Mouse (Mus musculus): Measurements from ENCODE around the gene Car11.

Car11 gene

DNA sequence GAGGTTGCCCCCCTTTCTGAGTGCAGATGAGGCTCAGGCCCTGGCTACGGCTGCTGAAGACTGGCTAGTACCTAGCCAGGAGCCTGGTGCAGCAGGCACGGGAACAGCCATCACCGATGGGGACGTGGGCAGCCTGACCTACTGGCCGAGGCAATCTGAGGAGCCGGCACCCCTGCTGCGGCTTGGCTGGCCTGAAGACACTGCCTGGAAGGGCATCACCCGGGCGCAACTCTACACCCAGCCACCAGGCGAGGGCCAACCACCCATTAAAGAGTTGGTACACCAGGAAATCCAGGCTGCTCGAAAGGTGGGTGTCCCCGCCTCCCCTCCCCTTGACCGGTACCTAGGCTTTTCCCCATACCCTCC, 22.7 kb downstream of the Car11 start:
- in situ Hi-C loops (cut with MboI, MseI), result no loop called here

DNA sequence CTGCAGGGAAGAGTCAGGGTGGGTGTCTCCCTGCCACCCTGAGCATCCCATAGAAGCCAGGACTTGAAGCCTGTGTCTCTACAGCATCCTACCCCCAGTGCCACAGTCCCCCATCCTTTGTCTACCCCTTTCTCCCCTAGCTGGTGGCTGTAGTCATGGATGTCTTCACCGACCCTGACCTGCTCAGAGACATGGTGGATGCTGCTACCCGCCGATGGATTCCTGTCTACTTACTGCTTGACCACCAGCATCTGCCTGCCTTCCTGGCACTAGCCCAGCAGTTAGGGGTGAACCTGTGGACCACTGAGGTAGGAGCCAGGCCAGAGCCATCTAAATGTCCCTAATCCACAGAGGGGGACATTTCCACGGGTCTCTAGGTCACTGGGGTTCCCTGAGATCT, 23.7 kb downstream of the Car11 start:
- in situ Hi-C loops (cut with MboI, MseI), result no loop called here

DNA sequence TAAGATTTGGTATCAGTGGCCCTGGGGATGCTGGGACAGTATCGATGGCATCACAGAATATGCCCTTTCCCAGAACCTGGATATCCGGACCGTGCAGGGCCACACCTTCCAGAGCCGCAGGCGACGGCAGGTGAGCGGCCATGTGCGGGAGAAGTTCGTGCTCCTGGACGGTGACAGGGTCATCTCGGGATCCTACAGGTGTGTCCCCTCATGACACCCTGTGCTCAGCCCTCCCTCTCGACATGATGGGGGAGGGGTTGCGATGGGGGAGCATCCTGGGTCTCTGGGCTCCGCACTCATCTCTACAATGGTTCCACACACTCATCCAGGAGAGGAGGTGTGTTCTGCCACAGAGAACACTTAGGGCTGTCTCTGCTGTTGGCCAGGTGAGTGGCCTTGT, 24.1 kb downstream of the Car11 start:
- in situ Hi-C loops (cut with MboI, MseI), result no loop called here

DNA sequence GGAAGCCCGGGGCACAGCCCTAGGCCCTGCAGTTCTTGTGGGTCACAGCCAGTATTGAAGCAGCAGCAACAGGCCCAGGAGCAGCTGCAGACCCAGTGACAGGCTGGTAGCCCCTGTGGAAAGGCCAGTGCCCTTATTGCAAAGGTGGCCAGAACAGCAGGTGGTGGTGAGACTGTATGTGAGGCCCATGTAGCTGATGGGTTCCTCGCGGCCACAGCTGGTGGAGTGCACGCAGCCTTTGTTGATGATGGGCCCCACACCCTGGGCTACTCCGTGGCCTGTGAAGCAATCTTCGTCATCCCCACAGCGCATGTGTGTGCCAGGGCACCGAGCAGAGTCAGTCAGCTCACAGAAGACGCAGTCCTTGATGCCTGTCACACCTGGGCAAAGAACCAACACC, 25.5 kb downstream of the Car11 start:
- in situ Hi-C loops (cut with MboI, MseI), result no loop called here

DNA sequence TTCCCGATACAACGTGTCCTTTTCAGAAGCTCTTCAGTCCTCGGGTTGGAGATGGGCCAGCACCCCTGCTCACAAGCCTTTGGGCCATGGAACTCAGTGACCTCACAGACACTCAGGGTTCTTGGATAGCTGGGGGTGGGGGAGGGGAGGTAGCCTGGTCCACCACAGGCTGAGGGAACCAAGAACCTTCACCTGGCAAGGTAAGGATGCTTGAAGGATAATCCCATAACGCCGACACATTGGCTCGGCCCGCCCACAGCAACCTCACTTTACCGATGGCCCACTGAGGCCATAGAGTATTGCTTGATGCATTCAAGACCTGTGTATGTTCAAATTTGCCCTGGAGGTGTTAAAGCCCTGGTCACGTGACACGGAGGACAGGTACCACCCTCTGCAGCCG, 26.1 kb downstream of the Car11 start, which contains the start of gene Spaca4:
Spaca4 (minus strand) TSS at position 101 of the 400 bp plus-strand sequence.
- in situ Hi-C loops (cut with MboI, MseI), result no loop called here

DNA sequence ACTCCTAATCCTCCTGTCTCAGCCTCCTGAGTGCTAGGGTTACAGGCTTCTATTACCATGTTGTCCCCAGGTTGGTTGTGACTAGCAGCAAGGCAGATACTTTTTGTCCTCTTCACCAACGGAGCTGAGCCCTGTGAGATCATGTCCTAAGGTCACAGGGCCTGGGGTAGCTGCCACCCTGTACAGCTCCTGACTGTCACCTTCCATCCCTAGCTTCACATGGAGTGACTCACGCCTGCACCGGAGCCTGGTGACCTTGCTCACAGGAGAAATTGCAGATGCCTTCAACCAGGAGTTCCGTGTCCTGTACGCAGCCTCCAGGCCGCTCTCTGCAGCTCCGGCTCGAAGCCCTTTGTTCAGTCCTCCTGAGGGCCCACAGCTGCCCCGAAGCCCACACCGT, 26.8 kb downstream of the Car11 start:
- in situ Hi-C loops (cut with MboI, MseI), result no loop called here

DNA sequence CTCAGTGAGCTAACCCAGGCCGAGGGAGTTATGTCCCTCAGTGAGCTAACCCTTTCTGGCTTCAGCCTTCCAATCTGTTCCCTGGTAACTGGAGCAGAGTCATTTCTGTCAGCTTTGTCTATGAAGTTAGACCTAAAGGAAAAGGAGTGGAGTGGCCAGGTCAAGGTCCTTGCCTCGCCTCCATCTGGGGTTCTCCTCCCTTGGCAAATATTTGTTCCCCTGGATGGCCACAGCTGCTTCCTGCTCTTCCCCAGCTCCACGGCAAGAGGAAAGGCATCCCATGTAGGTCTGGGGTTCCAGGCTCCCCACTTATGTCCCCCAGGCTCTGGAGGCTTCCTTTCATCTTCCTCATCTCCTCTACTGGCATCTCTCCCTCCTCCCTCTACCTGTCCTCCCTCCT, 28.0 kb downstream of the Car11 start:
- in situ Hi-C loops (cut with MboI, MseI), result no loop called here

DNA sequence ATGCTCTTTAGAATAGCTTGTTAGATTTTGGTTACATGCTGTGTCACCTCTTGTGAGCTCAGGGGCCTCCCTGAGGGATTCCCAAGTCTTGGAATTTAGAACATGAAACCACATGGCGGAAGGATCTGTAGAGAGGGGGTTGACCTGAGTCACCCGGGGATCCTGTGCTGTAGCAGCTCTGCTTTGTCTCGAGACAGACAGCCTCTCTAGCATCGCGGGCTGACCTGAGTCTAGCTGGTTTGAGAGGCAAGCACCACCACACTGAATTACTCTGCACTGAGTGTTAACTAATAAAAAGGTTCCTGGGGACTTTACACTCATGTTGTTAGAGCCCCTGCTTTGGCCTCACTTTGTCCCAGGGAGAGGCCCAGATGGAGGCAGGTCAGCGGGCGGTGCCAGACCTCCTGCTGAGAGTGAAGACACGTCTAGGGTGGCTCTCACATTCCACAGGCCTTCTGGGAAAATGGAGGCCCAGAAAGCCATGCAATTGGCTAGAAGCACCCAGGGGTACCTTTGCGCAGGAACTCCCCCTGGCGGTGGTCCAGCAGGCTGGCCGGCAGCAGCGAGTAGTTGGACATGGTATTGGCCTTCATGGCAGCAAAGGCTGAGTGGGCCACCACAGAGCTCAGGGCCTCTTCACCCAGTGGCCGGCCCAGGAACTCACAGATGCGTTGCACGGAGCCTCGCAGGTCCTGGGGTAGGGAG, 31.2 kb downstream of the Car11 start:
- in situ Hi-C loops (cut with MboI, MseI), result loop anchor here (5.0 kb wide), 2 partner anchors 81 to 211 kb away; partner anchors contain the start of gene Cyth2

DNA sequence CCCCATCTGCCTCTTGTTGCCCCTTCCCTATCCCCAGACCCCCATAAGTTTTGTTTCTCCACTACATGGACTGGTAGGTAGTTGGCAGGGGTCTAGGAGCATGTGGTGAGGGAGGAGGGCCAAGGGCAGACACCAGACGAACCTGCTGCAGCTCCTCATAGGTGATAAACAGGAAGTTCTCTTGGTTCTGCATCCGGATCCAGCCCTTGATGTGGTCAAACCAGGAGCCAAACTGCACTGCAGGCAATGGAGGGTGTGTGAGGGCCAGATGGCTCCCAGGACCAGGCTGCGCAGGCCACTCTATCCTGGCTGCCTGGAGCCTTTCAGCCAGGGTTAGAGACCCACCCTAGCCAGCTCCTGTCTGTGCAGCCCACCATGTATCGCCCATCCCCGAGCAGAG, 33.8 kb downstream of the Car11 start:
- in situ Hi-C loops (cut with MboI, MseI), result loop anchor here (5.0 kb wide), 2 partner anchors 79 to 209 kb away; partner anchors contain the start of gene Cyth2

DNA sequence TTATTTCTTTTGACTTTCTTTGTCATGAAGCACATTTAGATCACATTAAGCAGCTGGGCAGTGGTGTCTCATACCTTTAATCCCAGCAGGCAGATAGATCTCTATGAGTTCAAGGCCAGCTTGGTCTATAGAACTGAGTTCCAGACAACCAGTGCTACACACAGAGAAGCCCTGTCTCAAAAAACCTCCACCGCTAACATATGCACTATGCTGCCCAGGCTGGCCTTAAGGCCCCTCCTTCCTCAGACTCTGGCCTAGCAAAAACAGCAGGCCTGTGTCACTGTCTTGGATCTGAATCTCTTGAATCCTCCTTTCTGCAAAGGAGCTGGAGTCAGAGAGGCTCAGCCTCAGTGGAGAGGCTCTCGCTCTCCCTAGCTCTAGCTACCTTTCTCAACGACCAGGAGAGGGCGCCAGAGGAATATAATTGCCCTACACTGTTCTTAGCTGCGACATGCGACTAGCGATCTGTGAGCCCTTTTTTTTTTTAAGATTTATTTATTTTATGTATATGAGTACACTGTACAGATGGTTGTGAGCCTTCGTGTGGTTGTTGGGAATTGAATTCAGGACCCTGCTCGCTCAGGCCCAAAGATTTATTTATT, 39.6 kb downstream of the Car11 start:
- in situ Hi-C loops (cut with MboI, MseI), result no loop called here

DNA sequence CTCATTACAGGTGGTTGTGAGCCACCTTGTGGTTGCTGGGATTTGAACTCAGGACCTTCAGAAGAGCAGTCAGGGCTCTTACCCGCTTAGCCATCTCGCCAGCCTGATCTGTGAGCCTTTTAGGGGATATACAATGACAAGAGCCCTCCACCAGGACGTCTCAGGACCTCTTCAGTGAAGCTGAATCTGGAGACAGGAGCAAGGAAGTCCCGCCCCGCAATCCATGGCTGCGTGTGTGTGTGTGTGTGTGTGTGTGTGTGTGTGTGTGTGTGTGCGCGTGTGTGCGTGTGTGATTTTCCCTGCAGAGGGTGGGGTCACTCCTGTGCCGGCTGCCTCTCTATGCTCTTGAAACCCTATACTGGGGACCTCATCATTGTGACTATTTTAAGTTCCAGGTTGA, 40.2 kb downstream of the Car11 start:
- in situ Hi-C loops (cut with MboI, MseI), result loop anchor here (5.0 kb wide), 1 partner anchor 182 kb away; the partner anchor contains the start of genes Ccdc114 and Emp3

DNA sequence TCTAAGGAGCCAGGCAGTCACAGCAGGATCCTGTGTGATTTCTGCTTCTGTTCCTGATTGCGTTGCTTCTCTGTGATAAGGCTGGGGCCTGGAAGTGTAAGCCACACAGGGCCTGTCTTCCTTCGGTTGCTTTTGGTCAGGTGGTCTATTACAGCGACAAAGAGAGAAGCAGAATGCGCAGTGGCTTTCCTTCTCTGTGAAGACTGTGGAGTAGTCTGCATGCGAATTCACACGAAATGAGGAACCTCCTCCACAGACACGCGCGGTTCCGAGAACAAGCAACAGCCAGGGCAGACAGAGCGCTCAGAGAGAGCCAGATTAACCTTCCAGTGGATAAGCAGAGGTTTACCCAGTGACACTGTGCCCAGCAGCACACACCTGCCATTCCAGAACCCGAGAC, 41.7 kb downstream of the Car11 start:
- in situ Hi-C loops (cut with MboI, MseI), result loop anchor here (5.0 kb wide), 1 partner anchor 181 kb away; the partner anchor contains the start of genes Ccdc114 and Emp3

DNA sequence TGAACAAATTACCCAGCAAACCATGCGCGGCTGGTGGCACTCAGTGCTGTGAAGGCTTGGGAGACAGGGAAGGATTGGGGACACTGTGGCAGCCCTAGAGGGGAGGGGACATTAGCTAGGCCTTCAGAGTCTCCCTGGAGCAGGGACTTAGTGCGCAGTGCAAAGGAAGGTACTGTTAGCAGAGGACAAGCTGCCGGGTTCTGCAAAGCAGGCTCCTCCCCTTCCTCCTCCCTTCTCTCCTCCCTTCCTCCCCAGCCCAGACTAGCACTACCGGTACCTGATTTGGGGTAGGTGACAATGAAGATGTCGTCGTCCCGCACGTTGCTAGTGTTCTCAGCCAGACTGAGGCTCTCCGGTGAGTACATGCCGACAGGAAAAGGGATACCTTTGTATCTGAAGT, 42.1 kb downstream of the Car11 start:
- in situ Hi-C loops (cut with MboI, MseI), result loop anchor here (5.0 kb wide), 1 partner anchor 181 kb away; the partner anchor contains the start of genes Ccdc114 and Emp3

DNA sequence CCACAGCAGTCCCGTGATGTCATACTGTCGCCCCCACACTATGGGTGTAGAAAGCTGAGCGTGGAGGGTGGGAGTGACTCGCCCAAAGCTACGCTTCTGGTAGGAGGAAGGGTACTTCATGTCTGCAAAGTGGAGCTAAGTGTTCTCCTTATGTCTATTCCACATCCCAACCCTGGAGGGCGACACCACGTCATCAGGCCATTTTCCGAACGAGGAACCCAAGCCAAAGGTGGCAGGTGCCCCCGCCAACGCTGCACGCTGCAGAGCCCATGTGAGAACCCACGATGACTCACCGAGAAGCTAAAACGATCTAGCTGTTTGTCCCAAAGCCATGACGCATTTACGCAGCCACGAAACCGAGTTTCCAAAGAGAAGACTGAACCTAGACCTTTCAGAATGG, 42.7 kb downstream of the Car11 start:
- in situ Hi-C loops (cut with MboI, MseI), result loop anchor here (5.0 kb wide), 1 partner anchor 180 kb away; the partner anchor contains the start of genes Ccdc114 and Emp3

DNA sequence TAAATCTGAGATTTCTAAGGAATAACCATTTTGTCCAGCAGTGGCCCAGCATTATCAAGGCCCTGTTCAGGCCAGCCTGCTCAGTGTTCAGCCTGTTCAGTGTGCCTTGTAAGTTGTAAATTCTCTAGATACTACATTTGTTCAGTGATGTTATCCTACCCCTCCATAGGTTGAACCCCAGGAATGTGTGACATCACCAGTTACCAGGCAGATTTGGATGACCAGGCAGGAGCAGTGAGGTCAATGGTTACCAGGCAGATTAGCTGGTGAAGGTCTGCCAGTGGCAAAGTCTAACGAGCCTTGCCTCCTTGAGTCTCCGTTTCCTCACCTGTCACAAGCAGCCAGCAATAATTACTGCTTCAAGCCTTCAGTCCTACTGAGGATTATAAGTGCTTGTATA, 44.7 kb downstream of the Car11 start:
- in situ Hi-C loops (cut with MboI, MseI), result loop anchor here (5.0 kb wide), 1 partner anchor 178 kb away; the partner anchor contains the start of genes Ccdc114 and Emp3

DNA sequence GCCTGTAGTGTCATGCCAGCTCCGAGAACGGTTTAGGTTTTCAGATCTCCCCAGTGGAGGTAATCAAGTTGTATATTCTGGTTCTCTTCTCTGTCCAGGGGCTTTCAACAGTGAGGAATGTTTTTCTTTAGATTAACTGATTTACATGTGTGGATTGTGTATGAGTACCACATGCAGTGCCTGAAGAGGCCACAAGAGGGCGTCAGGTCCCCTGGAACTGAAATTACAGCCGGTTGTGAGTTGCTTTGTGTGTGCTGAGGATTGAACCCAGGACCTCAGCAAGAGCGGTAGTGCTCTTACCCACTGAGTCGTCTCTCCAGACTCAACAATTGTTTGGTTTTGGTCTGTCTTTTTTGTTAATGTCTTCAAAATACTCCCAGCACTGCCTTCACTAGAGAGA, 46.9 kb downstream of the Car11 start:
- in situ Hi-C loops (cut with MboI, MseI), result no loop called here

DNA sequence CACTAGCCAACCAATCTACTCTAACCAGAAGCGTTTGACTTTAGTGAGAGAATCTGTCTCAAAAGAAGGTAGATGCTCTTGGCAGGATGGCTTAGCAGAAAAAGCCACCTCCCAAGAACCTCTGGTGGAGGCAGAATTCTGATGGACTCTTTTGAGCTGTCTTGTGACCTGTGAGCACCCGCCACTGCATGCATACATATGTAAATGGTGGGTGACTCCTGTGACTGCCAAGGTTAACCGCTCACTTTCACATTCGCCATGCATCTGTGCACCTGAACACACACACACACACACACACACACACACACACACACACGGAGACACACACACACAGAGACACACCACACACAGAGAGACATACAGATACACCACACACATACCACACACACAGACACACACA, 47.8 kb downstream of the Car11 start:
- in situ Hi-C loops (cut with MboI, MseI), result no loop called here

DNA sequence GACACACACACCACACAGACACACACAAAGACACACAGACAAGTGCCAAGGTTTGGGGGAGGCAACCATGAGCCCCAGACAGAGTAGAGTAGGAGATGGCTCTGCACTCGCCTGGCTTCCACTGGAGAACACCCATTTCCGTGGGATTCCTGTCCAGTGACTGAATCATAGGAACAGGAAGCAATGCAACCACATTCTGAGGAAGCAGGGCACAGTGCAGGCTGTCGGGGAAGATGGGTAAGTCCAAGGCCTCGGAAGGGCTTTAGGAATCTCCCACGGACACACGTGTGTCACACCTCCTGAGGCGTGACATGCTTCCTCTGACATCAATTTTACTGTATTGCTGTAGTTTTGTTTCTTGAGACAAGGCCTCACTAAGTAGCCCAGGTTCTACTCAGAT, 48.5 kb downstream of the Car11 start:
- in situ Hi-C loops (cut with MboI, MseI), result no loop called here

DNA sequence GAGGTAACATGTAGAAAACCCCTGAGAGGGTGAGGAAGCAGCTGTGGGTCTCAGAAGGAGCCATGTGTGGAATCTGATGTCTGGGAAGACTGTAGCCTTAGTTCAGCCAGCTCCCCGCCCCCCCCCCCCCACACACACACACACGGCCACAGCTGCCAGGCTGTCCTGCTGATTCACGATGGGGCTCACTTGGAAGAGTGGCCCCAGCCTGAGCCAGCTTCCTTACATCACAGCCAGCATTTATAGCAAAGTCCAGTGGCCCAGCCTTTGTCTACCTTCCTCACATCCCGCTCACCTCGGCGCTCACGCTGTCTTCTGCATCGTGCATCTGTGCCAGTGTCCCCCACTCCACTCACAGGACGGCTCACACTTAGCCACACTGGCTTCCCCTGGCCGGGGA, 49.8 kb downstream of the Car11 start:
- in situ Hi-C loops (cut with MboI, MseI), result no loop called here

DNA sequence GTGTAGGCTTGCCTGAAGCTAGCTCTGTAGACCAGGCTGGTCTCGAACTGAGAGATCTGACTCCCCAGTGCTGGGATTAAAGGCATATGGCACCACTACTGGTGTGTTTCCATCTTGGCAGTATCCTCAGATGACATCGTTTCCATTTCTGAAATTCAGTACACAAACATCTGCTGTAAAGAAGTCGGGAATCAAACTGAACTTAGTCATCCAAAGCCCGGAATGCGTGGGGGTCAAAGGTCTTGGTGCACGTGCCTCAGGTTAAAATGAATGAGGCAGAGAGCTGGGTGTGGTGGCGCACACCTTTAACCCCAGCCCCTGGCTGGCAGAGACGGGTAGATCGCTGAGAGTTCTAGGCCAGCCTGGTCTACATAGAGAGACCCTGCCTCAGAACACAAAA, 50.5 kb downstream of the Car11 start:
- in situ Hi-C loops (cut with MboI, MseI), result no loop called here
